Mouse (Mus musculus) cerebellum, adult (tissue): ENCODE data around the gene Plekhh3.

ENCODE experiments used
- ATAC-seq: cut with Nextera tagmentation; 2 replicates; pipeline ENCODE4 v1.9.2; 2017; ENCODE audit warnings: mild to moderate bottlenecking, moderate library complexity, mixed read lengths; ENCODE audit not compliant: insufficient number of reproducible peaks, low FRiP score, low TSS enrichment

Gene Plekhh3

DNA sequence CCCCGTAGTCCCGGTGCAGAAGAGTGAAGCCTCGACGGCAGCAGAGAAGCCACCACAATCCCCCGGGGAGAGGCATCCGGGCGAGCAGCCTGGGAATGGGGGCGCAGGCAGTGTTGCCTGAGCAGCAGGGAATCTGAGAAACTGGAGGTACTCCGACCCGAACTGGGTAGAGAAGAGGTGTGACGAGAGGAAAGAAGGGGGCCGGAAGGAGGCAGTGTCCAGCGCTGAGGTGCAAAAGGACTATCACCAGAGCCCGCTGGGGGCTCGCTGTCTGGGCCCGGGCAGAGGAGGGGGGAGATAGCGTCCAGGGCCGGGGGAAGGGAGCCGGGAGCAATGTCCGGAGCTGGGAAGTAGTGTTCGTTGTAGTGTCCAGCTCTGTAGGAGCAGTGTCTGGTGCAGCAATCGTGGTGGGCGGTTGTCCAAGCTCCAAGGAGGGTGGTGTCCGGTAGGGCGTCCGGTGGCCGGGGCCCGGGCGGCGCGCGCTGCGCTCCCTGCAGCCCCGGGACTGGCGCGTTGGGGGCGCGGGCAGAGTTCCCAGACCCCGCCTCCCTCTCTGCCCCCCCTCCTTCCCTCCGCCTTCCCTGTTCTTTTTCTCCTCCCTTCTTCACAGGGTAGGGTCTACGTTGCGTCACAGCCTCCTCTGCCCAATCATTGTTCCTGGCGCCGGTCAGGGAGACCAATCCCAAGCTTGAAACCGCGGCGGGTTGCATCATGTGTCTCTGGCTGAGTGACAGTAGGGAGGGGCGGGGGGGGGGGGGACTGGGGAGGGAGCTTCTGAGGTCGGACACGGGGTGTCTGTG lies at the start of gene Plekhh3:
Gene Plekhh3, minus strand, starts transcription at position 541 of the 800 bp plus-strand sequence.
- peak; percentile 71 for ATAC-seq

DNA sequence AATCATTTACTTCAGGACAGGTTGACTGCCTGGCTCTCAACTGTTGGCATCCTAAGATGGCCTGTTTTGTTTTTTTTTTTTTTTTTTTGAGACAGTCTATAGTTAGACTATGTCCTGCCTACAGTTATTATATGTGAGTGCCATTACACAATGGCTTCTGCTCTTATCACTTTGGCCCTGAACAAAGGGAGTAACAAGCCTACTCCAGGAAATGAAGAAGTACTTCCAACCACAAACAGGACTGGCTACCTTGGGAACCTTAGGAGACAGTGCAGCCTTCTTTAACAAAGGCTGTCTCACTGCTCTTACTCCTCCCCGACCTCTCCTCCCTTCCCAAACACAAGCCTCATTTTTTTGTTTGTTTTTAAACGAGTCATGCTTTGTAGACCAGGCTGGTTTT lies 49.7 kb upstream of the Plekhh3 start:
- no peak for ATAC-seq

DNA sequence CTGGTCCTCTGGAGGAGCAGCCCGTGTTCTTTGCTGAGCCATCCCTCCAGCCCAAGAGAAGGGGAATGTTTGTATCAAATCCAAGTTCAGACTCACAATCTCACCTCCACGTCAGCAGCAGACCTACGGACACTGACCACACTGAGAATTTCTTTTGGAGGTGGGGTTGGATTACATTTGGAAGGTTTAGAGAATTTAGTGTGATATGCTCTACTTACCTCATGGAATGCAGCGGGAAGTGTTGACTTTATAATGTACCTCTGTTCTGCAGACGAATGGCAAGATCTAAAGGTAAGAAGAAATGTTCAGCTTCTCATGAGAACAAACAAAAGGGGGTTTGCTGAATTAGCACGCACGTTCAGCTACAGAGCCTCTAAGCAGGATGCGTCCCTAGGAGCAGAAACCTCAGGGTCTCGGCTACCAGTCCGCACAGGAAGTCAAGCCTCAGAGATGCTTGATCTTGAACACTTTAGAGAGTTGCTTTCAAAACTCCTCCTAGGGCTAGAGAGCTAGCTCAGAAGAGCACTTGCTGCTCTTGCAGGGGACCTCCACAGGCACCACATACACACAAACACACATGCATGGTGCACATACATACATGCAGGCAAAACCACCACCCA lies 47.4 kb upstream of the Plekhh3 start:
- no peak for ATAC-seq

DNA sequence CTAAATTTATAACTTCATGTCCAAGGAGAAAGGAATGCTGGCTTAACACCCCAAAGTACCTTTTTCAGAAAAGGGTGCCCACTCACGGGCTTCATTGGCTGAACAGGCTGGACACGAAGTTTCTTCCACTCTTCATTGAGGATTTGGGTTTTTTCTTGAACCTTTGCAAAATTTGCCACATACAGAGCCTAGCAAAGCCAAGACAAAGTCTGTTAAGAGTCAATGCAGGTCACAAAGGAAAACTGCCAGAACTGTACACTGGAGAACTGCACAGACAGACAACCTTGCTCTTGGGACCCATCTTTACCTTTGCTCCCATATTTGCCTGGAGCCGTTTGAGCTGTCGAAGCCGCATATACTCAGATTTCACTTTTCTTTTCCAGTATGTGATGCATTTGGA lies 45.8 kb upstream of the Plekhh3 start:
- ATAC-seq = no peak

DNA sequence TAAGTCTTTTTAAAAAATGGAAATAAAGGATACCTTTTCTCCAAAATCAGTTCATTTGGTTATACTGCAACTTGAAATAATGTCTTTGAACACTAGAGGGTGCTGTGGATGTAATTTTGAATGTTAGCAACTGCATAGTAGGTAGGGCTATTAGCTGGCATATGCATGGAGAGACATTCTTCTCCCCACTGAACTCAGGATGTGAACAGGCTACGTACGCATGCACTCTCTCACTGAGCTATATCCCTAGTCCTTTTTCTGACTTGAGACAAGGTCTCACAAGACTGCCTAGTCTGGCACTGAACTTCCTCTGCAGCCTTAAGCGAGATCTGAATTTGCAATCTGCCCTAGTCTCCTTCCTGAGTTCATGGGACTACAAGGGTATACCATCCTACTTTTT lies 40.8 kb upstream of the Plekhh3 start:
- no peak for ATAC-seq

DNA sequence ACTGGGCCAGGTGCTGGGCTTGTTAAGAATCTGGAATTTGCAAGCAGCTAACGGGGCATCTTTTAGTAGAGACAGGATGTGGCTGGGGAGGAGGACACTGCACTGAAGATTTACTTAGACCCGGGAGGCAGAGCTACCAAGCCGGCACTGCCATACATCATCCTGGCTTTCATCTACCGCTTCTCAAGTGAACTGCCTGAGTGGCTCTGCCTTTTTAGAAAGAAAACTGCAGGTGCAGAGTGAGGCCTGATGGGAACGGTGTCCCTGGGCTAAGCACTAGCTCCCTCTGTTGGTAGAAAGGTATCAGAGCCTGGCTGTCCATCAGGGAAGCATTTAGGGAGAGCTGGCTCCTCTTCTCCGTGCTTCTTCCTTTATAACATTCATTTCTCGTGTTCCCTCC lies 29.8 kb upstream of the Plekhh3 start:
- ATAC-seq = peak; percentile 61; the same call in 1 of the 2 replicates

DNA sequence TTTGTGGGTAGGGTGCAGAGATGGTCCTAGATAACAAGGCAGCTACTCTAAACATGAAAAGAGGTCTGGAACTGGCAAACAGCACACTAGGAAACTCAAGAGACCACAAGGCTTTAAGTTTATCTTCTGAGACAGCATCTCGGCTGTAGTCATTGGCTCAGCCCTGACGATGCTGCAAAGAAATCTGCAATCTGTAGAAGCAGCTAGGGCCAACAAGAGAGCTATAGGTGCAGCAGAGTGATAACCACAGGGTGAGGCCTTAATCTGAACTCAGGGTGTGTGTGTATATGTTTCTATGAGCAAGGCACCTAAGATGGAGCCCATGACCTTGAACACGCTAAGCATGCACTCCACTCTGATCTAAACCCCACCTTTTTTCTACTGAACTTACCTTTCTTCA lies 28.4 kb upstream of the Plekhh3 start:
- ATAC-seq = no peak

DNA sequence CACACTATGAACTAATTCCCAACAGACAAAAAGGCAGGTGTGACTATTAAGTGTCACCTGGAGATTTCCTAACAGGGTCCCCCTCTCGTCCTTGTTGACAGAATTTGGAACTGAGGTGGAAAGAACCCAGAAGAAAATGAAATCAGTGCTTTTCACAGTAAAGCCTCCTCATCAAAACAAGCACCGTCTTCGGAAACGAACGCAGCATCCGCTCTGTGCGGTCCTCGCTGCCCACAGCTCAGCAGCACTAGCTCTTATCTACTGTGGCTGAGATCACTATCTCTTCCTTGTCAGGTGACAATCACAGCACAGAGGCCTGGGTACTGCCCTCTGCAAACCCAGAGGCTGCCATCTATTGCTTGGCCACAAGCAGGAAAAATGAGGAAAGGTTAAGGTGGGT lies 25.0 kb upstream of the Plekhh3 start:
- no peak for ATAC-seq

DNA sequence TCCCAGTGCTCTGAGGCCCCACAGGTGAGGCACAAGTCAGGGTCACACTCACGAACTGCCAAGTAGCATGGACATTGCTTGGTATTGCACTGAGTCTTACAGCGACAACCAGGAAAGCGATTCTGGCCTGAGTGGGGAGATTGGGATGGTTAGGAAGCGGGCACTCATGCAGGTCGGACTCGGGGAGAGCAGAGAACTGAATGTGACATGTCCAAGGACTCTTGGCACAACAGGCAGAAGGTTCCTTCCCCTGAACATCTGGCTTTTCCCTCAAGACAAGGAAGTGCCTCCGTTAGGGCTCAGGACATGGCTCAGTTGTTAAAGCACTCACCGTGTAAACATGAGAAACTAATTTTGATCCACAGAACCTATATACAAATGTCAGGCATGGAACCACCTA lies 24.4 kb upstream of the Plekhh3 start:
- no peak for ATAC-seq

DNA sequence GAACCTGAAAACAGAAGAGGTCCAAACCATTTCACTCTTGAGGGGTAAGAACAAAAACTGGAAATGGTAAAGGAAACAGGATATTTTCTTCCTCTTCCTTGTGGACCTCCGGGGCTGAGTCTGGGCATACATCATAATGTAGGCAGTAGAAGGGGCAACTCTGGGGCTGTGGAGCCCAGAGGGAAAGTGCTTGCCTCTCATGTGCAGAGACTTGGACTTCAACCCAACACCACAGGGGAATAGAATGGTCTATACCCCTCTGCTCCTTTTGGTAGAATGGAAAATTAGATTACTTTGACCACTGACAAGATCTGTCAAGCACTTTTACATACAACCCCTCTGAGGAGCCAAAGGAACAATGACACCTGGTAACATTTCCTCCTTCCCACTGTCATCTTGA lies 23.9 kb upstream of the Plekhh3 start:
- ATAC-seq = no peak

DNA sequence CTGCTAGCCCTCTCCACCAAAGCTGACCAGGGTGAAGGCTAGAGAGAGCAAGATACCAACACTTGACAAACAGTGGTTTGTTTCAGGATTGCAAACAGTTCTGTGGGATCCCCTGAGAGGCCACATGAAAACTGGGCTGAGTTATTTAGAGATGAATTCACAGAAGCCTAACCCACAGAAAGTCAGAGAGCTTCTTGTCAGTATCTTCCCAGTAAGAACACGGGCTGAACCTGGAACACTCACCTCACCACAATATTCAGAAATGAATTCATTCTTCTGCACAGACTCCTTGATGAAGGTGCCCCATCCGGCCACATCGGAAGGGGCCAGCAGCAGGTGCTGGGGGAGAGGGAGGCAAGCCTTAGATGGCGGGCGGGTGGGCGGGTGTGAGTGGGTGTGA lies 23.5 kb upstream of the Plekhh3 start:
- no peak for ATAC-seq

DNA sequence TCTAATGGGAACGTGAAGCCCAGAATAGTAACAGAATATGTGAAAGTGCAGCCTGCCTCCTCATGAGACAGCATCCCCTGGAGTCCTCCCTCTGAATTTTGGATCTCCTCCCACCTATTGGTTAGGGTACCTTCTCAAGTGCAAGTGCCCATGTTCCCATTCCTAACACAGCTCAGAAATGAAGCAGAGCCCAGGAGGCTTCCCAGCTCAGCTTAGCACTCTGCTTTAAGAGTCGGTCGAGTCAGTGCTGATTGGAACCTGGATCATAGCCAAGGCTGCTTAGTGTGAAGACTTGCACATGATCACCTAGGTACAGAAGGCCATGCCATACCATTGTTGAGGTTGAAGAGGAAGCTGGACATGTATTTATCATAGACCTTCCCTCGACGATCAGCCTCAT lies 23.0 kb upstream of the Plekhh3 start:
- no peak for ATAC-seq

DNA sequence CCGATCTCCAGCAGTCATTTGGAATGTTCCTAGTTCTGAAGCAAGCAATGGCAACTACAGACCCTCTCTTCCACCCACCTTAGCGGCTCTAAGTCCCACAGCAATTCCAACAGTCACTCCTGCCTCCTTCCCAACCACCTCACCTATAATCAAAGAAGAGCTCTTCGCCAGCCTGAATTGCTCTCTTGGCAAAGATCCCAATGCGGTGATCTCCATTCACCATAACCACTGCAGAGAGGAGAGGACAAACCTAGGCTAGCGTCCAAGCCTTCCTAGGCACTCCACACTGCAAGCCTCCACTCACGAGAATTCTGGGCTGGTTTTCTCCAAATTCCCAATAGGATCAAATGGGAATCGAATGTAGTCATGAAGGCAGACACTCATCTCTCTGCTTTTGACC lies 21.9 kb upstream of the Plekhh3 start:
- no peak for ATAC-seq

DNA sequence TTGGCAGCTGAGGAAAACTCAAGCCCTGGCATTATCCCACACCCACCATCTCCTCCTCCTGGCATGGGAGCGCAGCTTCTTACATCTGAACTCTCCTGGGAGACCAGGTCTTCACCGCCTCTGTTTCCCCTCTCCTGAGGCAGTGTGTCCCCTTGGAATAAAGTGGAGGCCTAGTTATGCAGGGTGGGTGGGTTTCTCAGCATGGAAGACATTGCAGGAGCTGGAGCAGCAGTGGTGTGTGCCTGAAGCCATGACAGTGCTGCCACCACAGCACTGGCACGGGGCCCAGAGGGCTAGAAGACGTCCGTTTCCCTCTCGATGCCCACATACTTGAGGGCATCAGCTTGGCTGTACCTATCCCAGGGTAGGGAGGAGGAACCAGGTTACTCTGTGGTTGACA lies 21.5 kb upstream of the Plekhh3 start:
- no peak for ATAC-seq

DNA sequence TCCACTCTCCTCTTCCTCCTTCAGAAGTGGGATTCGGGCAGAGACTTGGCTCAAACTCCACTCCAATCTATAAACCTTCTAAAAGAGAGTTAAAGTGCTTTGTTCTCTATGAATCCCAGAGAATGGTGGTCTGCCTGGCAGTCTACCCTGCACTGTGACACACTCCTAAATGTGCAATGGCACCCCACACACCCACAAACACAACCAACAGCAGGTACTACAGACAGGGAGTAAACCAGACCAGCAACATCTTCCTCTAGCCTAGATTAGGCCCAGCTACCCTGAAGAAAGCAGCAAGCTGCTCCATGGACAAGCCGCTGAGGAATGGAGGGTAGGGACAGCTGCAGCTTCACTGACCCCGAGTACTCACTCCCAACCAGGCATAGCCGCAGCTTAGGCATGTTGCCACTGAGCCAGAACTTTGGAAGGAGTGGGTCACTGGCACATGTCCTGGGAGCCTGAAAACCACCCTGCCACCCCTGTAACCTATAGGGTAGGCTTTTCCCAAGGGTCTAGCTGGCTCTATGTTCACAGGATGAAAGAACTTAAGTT lies 20.8 kb upstream of the Plekhh3 start:
- ATAC-seq = no peak

DNA sequence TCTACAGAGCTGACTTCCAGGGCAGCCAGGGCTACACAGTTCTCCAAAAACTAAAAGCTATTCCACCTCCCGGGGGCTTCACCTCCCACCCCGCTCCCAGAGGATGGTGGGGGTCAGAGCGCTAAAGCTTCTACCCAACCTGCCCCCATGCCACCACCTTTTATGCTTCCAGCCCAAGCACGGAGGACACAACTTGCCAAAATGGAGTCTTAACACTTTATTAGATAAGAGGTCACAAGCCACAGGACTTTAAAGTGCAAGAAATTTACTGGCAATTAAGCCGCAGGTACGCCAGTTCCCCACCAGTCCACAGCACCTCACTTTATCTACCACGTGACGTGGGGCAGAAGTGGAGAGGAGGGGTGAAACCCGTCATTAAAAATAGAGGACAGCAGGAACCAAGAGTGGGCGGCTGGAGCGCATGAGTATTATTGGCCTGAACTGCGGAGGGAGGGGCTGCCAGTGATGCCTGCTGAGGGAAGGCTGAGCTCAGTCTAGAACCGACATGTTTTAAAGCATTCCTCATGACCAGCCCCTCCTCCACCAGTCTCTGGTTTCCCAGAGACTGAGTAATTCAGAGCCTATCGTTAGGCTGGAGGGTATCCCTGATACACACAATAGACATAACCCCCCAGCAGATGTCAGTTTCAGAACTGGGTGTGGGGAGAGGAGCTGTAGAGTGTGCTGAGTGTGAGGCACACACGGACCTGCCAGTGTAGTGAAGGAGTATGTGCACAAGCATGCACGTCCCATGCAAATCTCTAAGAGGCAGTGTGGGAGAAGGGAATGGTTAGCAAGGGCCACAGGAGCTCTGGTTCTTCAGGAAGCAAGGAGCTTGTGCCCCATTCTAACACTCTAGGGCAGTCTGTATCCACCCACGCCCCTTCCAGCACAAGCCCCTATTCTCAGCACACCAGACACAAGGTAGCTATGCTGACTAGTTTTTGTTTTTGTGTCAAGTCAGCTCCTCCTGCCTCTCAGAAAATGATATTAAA lies 20.1 kb upstream of the Plekhh3 start:
- no peak for ATAC-seq

DNA sequence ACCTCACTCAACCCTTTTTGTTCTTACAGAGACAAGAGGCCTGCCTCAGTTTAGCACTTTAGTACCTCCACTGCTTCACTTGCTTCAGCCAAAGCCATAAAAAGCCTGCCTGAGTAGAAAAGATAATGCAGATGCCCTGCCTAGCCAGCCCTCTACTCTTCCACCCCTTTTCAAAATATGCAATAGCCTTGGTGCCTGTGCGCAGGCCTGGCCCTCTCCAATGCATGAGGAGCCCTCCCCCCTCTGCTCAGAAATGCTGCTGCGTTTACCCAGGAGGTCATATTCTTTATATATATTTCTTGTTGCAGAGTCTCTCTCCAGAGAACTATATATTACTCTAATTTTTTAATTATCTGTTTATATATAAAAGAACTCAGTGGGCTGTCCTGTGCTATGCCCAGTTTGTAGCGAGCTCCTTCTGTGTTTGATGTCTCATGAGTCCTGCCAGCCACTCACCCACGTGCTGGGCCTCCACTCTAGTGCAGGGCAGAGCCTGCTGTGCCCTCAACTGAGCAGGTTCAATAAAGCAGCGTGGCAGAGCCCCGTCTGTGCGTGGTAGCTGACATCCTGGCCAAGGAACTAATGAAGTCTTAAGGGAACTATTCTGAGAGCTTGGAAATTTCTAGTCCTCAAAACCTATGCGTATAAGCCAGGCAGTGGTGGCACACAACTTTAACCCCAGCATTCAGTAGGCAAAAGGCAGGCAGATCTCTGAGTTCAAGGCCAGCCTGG lies 19.2 kb upstream of the Plekhh3 start:
- ATAC-seq = no peak

DNA sequence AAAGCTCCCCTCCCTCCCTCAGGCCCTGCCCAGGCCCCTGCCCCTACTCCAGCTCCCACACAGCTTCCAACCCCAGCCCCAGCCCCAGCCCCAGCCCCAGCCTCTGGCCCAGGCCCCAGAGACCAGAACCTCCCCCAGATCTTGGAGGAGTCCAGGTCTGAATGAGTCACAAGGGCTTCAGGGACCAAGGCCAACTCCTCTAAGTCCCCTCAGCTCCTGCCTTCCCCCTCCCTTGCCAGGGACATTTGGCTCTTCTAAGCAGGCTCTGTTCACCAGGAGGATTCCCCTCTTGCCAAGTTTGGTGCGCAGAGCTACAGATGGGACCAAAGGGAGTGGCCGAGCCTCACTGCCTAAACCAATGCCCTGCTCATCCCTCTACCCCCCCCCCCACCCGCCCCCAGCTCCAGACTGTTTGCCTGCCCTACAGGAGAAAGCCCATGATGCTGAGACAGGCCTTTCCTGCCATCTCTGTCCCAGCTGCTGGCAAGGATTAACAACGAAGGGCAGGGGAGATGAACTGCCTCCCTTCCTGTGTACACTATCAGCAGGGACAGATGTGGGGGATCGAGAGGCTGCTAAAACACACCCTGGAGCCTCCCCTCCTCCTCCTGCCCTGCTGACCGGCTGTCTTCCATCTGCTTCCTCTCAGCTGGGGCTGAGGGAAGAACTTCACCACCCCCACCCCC lies 18.5 kb upstream of the Plekhh3 start:
- ATAC-seq = peak; percentile 71

DNA sequence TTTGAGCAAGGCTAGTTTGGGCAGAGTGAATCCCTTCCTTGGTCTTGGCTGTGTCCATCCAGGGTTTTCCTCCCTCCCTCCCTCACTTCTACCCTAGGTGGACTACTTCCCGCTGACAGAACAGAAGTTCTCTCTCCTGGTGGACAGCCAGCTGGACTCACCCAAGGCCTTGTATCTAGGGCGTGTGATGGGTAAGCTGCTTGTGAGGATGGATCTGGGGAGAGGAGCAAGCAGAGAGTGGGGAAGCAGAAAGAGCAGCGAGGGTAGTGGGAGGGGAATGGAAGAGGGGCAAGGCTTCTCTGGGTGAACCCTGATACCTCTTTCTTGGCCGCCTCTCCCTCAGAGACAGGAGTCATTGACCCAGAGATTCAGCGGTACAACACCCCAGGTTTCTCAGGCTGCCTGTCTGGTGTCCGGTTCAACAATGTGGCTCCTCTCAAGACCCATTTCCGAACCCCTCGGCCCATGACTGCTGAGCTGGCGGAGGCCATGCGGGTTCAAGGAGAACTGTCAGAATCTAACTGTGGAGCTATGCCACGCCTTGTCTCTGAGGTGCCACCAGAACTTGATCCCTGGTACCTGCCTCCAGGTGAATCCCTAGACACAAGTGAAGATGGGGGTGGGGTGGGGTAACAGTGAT lies 17.1 kb upstream of the Plekhh3 start:
- ATAC-seq = peak; percentile 56; the same call in 1 of the 2 replicates
